Mouse (Mus musculus): ENCODE measurements around the gene Ctnna2.
A peak's percentile ranks its signal among the peaks of the same experiment; 100 is the strongest.

The Ctnna2 gene

GRCm38 (mm10) chr6:77243541-77244231, 735.8 kb downstream of the Ctnna2 start:
- peak; percentile 6 for DNase-seq

- peak; percentile 8 for DNase-seq
These were observed 736.7 kb downstream of the Ctnna2 start, which contains the start of gene Lrrtm1 for GRCm38 (mm10) chr6:77242601-77243406. Lrrtm1 (plus strand) TSS chr6:77242689.

GRCm38 (mm10) chr6:77240426-77240825, 739.1 kb downstream of the Ctnna2 start:
- DNase-seq, result no peak

GRCm38 (mm10) chr6:77222849-77223638, 756.5 kb downstream of the Ctnna2 start:
- DNase-seq, result no peak

GRCm38 (mm10) chr6:77220776-77221175, 758.7 kb downstream of the Ctnna2 start:
- no peak for DNase-seq

GRCm38 (mm10) chr6:77218875-77219274, 760.6 kb downstream of the Ctnna2 start:
- no peak for DNase-seq

- DNase-seq, result no peak
These were observed 764.2 kb downstream of the Ctnna2 start for GRCm38 (mm10) chr6:77215322-77215721.

GRCm38 (mm10) chr6:77213757-77214409, 765.6 kb downstream of the Ctnna2 start:
- DNase-seq, result no peak

- DNase-seq, result no peak
These were observed 769.6 kb downstream of the Ctnna2 start for GRCm38 (mm10) chr6:77209929-77210328.

GRCm38 (mm10) chr6:77209183-77209582, 770.3 kb downstream of the Ctnna2 start:
- DNase-seq, result no peak

GRCm38 (mm10) chr6:77199375-77199774, 780.1 kb downstream of the Ctnna2 start:
- DNase-seq, result no peak

GRCm38 (mm10) chr6:77196650-77197049, 782.8 kb downstream of the Ctnna2 start:
- DNase-seq, result no peak

GRCm38 (mm10) chr6:77191635-77192034, 787.9 kb downstream of the Ctnna2 start:
- DNase-seq, result no peak

GRCm38 (mm10) chr6:77188628-77189027, 790.9 kb downstream of the Ctnna2 start:
- no peak for DNase-seq

GRCm38 (mm10) chr6:77185751-77186150, 793.7 kb downstream of the Ctnna2 start:
- no peak for DNase-seq

- no peak for DNase-seq
These were observed 794.6 kb downstream of the Ctnna2 start for GRCm38 (mm10) chr6:77184896-77185295.

GRCm38 (mm10) chr6:77175764-77176163, 803.7 kb downstream of the Ctnna2 start:
- DNase-seq, result no peak

GRCm38 (mm10) chr6:77157028-77157427, 822.5 kb downstream of the Ctnna2 start:
- DNase-seq, result no peak

GRCm38 (mm10) chr6:77139306-77139920, 840.1 kb downstream of the Ctnna2 start:
- no peak for DNase-seq

- DNase-seq, result no peak
These were observed 858.6 kb downstream of the Ctnna2 start for GRCm38 (mm10) chr6:77120926-77121325.

GRCm38 (mm10) chr6:77120510-77120909, 859.0 kb downstream of the Ctnna2 start:
- no peak for DNase-seq
